Mouse (Mus musculus) heart, postnatal 0 days (tissue): ENCODE measurements at regions not wholly inside any gene's neighbourhood (a gene's known extent, or its start where the extent isn't known, plus 50 kb on each side); places are given as distances from the start of the nearest gene placed in this dataset.

Experiments used
- ATAC-seq: fragments of 200-750 bp; cut with Nextera tagmentation; 2 replicates; pipeline ENCODE4 v1.8.0; 2017; ENCODE audit warnings: low read depth, moderate number of reproducible peaks, moderate library complexity; ENCODE audit not compliant: insufficient read depth
- DNase-seq: peaks from one replicate; pipeline ENCODE4 v3.0.0-alpha.2; 2016; ENCODE audit warnings: low spot score
- H3K27ac ChIP-seq: fragments of 300-500 bp; sonication (generic); 2 replicates; pipeline ENCODE4 v1.5.1; 2014; ENCODE audit warnings: low read depth, mild to moderate bottlenecking
- H3K27me3 ChIP-seq: fragments of 300-500 bp; sonication (generic); 2 replicates; pipeline ENCODE4 v1.6.1; 2014; ENCODE audit warnings: low read length, mixed read lengths; ENCODE audit not compliant: control insufficient read depth, insufficient read depth
- H3K36me3 ChIP-seq: fragments of 300-500 bp; sonication (generic); replicated peaks from 2 replicates; pipeline ENCODE4 v1.6.1; 2014; ENCODE audit warnings: low read length, mixed read lengths; ENCODE audit not compliant: control insufficient read depth, insufficient read depth
- H3K4me1 ChIP-seq: fragments of 300-500 bp; sonication (generic); 2 replicates; pipeline ENCODE4 v1.6.1; 2014; ENCODE audit warnings: antibody characterized with exemption; ENCODE audit not compliant: control insufficient read depth, insufficient read depth
- H3K4me2 ChIP-seq: fragments of 300-500 bp; sonication (generic); 2 replicates; pipeline ENCODE4 v1.6.1; 2014; ENCODE audit warnings: low read depth, mild to moderate bottlenecking, low read length, moderate library complexity
- H3K4me3 ChIP-seq: fragments of 300-500 bp; sonication (generic); 2 replicates; pipeline ENCODE4 v1.5.1; 2014; ENCODE audit warnings: low read depth, low read length
- H3K9ac ChIP-seq: fragments of 300-500 bp; sonication (generic); replicated peaks from 2 replicates; pipeline ENCODE4 v1.6.1; 2014; ENCODE audit warnings: low read depth, low read length, mixed read lengths
- H3K9me3 ChIP-seq: fragments of 300-500 bp; sonication (generic); replicated peaks from 2 replicates; pipeline ENCODE4 v1.6.1; 2016; ENCODE audit warnings: low read length; ENCODE audit not compliant: control insufficient read depth
- CTCF ChIP-seq: IDR thresholded peaks from 2 replicates; pipeline ENCODE4 v1.5.1; 2016; ENCODE audit warnings: antibody characterized with exemption, control low read depth, low read depth
- EP300 ChIP-seq: IDR thresholded peaks from 2 replicates; pipeline ENCODE4 v1.6.1; 2016; ENCODE audit warnings: antibody characterized with exemption, low read depth
- WGBS: fragments of 180-500 bp; shearing (Covaris S2); extraction: QIAGEN DNeasy Blood & Tissue Kit; methylation state at CpG from one replicate; pipeline ENCODE4 v1.1.7; 2014; 5-methylcytosine and 5-hydroxymethylcytosine counted together

GRCm38 (mm10) chr3:81750164-81750563 lies 182.2 kb upstream of the Ctso start:
- Histone ChIP-seq H3K4me3 (no peak overlapping the region), H3K27ac (no peak overlapping the region), H3K4me1 (no peaks in the 10 kb centered on the region), H3K9me3 (no peaks in the 10 kb centered on the region), H3K36me3 (no peaks in the 10 kb centered on the region), H3K9ac (no peak overlapping the region), H3K27me3 (no peaks in the 10 kb centered on the region), H3K4me2 (no peak overlapping the region)
- DNase-seq (no peak), ATAC-seq (no peak)
- WGBS, result 45% methylated on average over 1 of the region's 1 CpGs
- TF ChIP-seq CTCF (no peak), EP300 (no peak)

GRCm38 (mm10) chr3:81752955-81753354 lies 179.4 kb upstream of the Ctso start:
- Histone ChIP-seq H3K9me3 (no peaks in the 10 kb centered on the region), H3K9ac (no peak overlapping the region), H3K27ac (no peak overlapping the region), H3K4me2 (no peak overlapping the region), H3K4me1 (no peaks in the 10 kb centered on the region), H3K4me3 (no peak overlapping the region), H3K36me3 (no peaks in the 10 kb centered on the region), H3K27me3 (no peaks in the 10 kb centered on the region)
- no peak for DNase-seq
- no peak for ATAC-seq
- TF ChIP-seq CTCF (no peak), EP300 (no peak)
- WGBS, result 58% methylated on average over 4 of the region's 4 CpGs

- Histone ChIP-seq H3K4me3 (no peak overlapping the region), H3K9me3 (no peaks in the 10 kb centered on the region), H3K4me1 (no peaks in the 10 kb centered on the region), H3K27ac (no peak overlapping the region), H3K36me3 (no peaks in the 10 kb centered on the region), H3K27me3 (no peaks in the 10 kb centered on the region), H3K4me2 (no peak overlapping the region), H3K9ac (no peak overlapping the region)
- ATAC-seq (no peak), DNase-seq (no peak)
- TF ChIP-seq CTCF (no peak), EP300 (no peak)
- 69% methylated on average over 3 of the region's 3 CpGs for WGBS
These were observed 172.0 kb upstream of the Ctso start for GRCm38 (mm10) chr3:81760383-81760782.

GRCm38 (mm10) chr3:81760914-81761313 lies 171.5 kb upstream of the Ctso start:
- Histone ChIP-seq H3K9me3 (no peaks in the 10 kb centered on the region), H3K4me2 (no peak overlapping the region), H3K4me1 (no peaks in the 10 kb centered on the region), H3K4me3 (no peak overlapping the region), H3K27ac (no peak overlapping the region), H3K36me3 (no peaks in the 10 kb centered on the region), H3K9ac (no peak overlapping the region), H3K27me3 (no peaks in the 10 kb centered on the region)
- no peak for DNase-seq
- no peak for TF ChIP-seq EP300
- no peak for TF ChIP-seq CTCF
- no peak for ATAC-seq
- 54% methylated on average over 2 of the region's 2 CpGs for WGBS

GRCm38 (mm10) chr3:81771812-81772211 lies 160.6 kb upstream of the Ctso start:
- H3K4me1 ChIP-seq, result no peaks in the 10 kb centered on the region
- H3K4me2 ChIP-seq, result no peak overlapping the region
- no peak overlapping the region for H3K4me3 ChIP-seq
- ATAC-seq (no peak), DNase-seq (no peak)
- H3K9ac ChIP-seq, result no peak overlapping the region
- TF ChIP-seq EP300 (no peak), CTCF (no peak)
- no peak overlapping the region for H3K27ac ChIP-seq
- H3K9me3 ChIP-seq, result no peaks in the 10 kb centered on the region
- no peaks in the 10 kb centered on the region for H3K36me3 ChIP-seq
- 59% methylated on average over 3 of the region's 3 CpGs for WGBS
- H3K27me3 ChIP-seq, result no peaks in the 10 kb centered on the region

GRCm38 (mm10) chr3:81773012-81773411 lies 159.4 kb upstream of the Ctso start:
- no peaks in the 10 kb centered on the region for H3K27me3 ChIP-seq
- no peak for ATAC-seq
- H3K4me1 ChIP-seq, result no peaks in the 10 kb centered on the region
- no peak for TF ChIP-seq EP300
- no peak for TF ChIP-seq CTCF
- no peaks in the 10 kb centered on the region for H3K9me3 ChIP-seq
- H3K9ac ChIP-seq, result no peak overlapping the region
- no peak for DNase-seq
- H3K4me3 ChIP-seq, result no peak overlapping the region
- H3K27ac ChIP-seq, result no peak overlapping the region
- H3K36me3 ChIP-seq, result no peaks in the 10 kb centered on the region
- H3K4me2 ChIP-seq, result no peak overlapping the region
